Mouse (Mus musculus): Measurements from ENCODE around the gene Gpr179.
A peak's percentile ranks its signal among the peaks of the same experiment; 100 is the strongest.

DNA sequence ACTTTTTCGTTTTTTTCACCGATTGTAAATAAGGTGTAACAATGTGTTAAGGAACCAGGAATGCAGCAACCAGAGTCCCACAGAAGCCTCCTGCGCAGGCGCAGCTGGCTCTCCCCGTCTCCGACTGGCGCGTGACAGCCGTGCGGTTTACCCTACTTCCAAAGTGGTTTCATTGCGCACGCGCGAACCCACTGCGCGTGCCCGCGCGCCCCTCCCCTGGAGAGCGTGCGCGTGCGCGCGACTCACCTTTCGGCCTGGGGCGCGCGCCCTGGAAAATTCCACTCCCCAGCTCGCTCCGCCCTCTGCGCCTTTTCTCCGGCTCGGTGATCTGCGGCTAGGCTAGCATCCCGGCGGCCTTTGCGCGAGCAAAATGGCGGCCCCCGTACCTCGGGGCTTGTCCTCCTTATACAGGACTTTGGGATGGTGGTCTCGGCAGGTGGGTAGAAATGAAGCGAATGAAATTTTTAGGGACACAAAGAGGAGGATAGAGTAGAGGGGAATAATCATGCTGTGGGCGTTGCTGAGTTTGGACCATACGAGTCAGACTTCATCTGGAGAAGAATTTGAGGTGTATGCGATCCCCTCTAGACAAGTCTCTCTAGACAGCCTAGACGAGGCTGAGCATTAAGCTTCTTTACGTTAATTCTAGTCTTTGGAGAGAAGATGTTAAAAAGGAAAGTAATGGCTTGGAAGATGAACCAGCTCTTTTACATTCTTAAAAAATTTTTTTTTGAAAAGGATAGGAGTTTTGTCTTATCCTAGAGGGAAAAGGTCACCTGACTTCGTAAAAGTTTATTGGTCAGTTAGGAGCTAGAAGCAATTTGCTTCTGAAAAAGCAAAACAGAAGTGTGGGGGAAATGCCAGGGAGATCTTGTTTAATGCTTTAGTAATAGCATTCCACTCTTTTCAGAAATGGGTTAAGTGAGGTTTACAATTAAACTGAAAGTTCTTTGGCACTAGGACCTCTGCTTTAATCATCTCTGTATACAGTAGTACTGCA is 36.1 kb downstream of the Gpr179 start, which contains the start of gene Mrpl45:
- no peak for TF ChIP-seq CTCF (IDR thresholded peaks at IDR 0.05; ENCODE audit: extremely low read depth, insufficient read length, insufficient replicate concordance, low read depth, low read length)
- TF ChIP-seq POLR2A (IDR thresholded peaks at IDR 0.05; ENCODE audit: low read depth, low read length): peak; percentile 57; the same call in 1 of the 2 replicates

All from small intestine, adult 2 months (tissue).